Mouse (Mus musculus): ENCODE results near the gene Tfb2m. TPM values are rescaled to one million over a fixed set of nuclear protein-coding genes. Genes with fewer than 3 reads are reported as not detected.
A peak's percentile ranks its signal among the peaks of the same experiment; 100 is the strongest.

Gene Tfb2m
- polyA plus RNA-seq, 1 experiment from 2014 or later: 26.1 TPM

DNA sequence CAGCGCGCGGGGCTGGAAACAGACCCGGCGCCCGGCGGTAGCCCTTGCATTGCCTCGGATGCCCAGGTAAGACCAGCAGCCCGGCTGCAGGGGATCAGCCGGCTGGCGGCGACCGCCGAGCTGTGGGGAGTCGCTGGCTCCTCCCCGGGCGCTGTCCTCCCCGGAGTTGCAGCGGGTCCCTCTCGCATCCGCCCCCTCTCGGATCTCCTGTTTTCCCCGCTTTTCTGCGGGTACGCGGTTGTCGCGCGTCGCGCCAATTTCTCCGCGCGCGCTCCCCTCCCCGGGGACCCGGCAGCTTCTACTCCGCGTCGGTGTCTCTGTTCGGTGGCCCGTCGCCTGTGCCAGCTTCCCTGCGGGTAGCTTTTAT is 467 bp upstream of the Tfb2m start:
- peak overlapping the region; percentile 65 for H3K4me2 ChIP-seq (replicated peaks; ENCODE audit: low read depth, low read length)
- DNase-seq (ENCODE audit: low spot score) (no peak), ATAC-seq (peak; percentile 77)
- peaks cover 3% of the 10 kb centered on the region; the same call in 1 of the 2 replicates for H3K4me1 ChIP-seq (ENCODE audit: insufficient read depth, low read depth, low read length)
- H3K27me3 ChIP-seq (replicated peaks; ENCODE audit: insufficient read depth, low read length): no peaks in the 10 kb centered on the region
- peak overlapping the region; percentile 69 for H3K4me3 ChIP-seq (ENCODE audit: low read depth, low read length)
- H3K9ac ChIP-seq (replicated peaks; ENCODE audit: low read depth): peak overlapping the region; percentile 81
- peak overlapping the region; percentile 91 for H3K27ac ChIP-seq (ENCODE audit: low read length)
- no peaks in the 10 kb centered on the region for H3K9me3 ChIP-seq (ENCODE audit: low read length)
- no peak for TF ChIP-seq EP300 (IDR thresholded peaks at IDR 0.05)
- TF ChIP-seq CTCF (IDR thresholded peaks at IDR 0.05): peak; percentile 23; the same call in 1 of the 2 replicates
- no peaks in the 10 kb centered on the region for H3K36me3 ChIP-seq (ENCODE audit: insufficient read depth, low read length)
- 1% methylated on average over 40 of the region's 44 CpGs for WGBS

DNA sequence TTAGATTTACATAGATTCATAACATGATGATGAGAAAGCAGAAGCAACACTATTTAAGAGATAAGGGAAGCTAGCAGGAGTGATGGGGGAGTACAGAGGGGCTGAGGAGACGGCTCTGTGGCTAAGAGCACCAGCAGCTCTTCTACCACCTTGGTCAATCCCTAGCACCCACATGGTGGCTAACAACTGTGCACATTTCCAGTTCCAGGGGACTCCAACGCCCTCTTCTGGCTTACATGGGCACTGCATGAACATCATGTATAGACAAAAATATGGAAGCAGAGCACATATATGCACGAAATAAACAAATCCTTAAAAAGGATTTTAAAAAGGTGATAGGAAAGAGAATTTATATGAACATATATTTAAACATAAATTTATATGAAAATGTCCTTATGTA is 4.6 kb downstream of the Tfb2m start:
- ATAC-seq: no peak
- Histone ChIP-seq H3K4me3 (ENCODE audit: low read depth, low read length) (no peak overlapping the region), H3K27ac (ENCODE audit: low read length) (no peak overlapping the region), H3K9me3 (ENCODE audit: low read length) (no peaks in the 10 kb centered on the region), H3K4me1 (ENCODE audit: insufficient read depth, low read depth, low read length) (no peaks in the 10 kb centered on the region; the same call in 1 of the 2 replicates), H3K27me3 (replicated peaks; ENCODE audit: insufficient read depth, low read length) (no peaks in the 10 kb centered on the region), H3K4me2 (replicated peaks; ENCODE audit: low read depth, low read length) (no peak overlapping the region), H3K9ac (replicated peaks; ENCODE audit: low read depth) (no peak overlapping the region), H3K36me3 (ENCODE audit: insufficient read depth, low read length) (0 out of 2 replicates have a peak, but pooled peaks cover 3% of the 10 kb centered on the region)
- TF ChIP-seq EP300 (IDR thresholded peaks at IDR 0.05): no peak
- TF ChIP-seq CTCF (IDR thresholded peaks at IDR 0.05): peak; percentile 54
- 62% methylated on average over 3 of the region's 3 CpGs for WGBS
- no peak for DNase-seq (ENCODE audit: low spot score)

DNA sequence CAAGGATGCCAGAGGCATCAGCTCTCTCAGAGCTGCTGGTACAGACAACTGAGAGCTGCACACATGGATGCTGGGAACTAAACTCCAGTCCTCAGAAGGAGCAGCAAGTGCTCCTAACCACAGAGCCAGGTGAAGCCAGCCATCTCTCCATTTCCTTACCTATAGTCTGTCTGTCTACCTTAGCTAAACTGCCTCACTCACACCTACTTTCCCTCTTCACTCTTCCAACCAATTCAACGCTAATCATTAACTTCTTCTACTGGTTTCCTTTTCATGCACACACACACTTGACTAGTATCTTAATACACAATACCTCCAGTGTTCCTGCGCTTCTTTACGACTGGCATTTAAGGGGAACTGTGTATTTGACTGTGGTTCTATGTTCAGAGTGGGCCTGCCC is 6.2 kb downstream of the Tfb2m start:
- Histone ChIP-seq H3K9me3 (ENCODE audit: low read length) (no peaks in the 10 kb centered on the region), H3K9ac (replicated peaks; ENCODE audit: low read depth) (no peak overlapping the region), H3K27ac (ENCODE audit: low read length) (no peak overlapping the region), H3K27me3 (replicated peaks; ENCODE audit: insufficient read depth, low read length) (no peaks in the 10 kb centered on the region), H3K4me2 (replicated peaks; ENCODE audit: low read depth, low read length) (no peak overlapping the region), H3K4me1 (ENCODE audit: insufficient read depth, low read depth, low read length) (no peaks in the 10 kb centered on the region), H3K36me3 (ENCODE audit: insufficient read depth, low read length) (0 out of 2 replicates have a peak, but pooled peaks cover 3% of the 10 kb centered on the region), H3K4me3 (ENCODE audit: low read depth, low read length) (no peak overlapping the region)
- no peak for TF ChIP-seq EP300 (IDR thresholded peaks at IDR 0.05)
- no peak for TF ChIP-seq CTCF (IDR thresholded peaks at IDR 0.05)
- 64% methylated on average over 3 of the region's 3 CpGs for WGBS
- ATAC-seq (0 out of 2 replicates have a peak, but pooled peaks have one; percentile 35), DNase-seq (ENCODE audit: low spot score) (peak; percentile 64)

DNA sequence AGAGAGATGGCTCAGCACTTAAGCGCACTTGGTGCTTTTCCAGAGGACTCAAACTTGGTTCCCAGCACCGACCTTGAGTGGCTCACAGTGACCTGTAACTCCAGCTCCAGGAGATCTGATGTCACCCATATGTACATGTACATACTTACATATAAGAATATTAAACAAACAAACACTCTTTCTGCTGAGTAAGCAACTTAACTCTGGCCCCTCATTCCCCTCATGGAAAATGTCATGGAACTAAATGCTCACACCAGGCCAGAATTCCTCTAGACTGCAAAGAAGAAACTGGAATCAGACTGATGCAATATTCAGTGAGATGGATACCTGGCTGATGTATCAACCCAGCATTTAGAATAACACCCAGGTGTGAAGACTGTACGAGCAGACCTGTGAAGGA is 7.0 kb downstream of the Tfb2m start:
- H3K36me3 ChIP-seq (ENCODE audit: insufficient read depth, low read length): 0 out of 2 replicates have a peak, but pooled peaks cover 3% of the 10 kb centered on the region
- no peaks in the 10 kb centered on the region for H3K27me3 ChIP-seq (replicated peaks; ENCODE audit: insufficient read depth, low read length)
- whole genome bisulfite sequencing: 83% methylated on average over 3 of the region's 3 CpGs
- TF ChIP-seq CTCF (IDR thresholded peaks at IDR 0.05) (no peak), EP300 (IDR thresholded peaks at IDR 0.05) (no peak)
- H3K27ac ChIP-seq (ENCODE audit: low read length): no peak overlapping the region
- H3K9me3 ChIP-seq (ENCODE audit: low read length): no peaks in the 10 kb centered on the region
- no peak overlapping the region for H3K9ac ChIP-seq (replicated peaks; ENCODE audit: low read depth)
- no peak overlapping the region for H3K4me3 ChIP-seq (ENCODE audit: low read depth, low read length)
- ATAC-seq (no peak), DNase-seq (ENCODE audit: low spot score) (no peak)
- no peaks in the 10 kb centered on the region for H3K4me1 ChIP-seq (ENCODE audit: insufficient read depth, low read depth, low read length)
- H3K4me2 ChIP-seq (replicated peaks; ENCODE audit: low read depth, low read length): no peak overlapping the region

DNA sequence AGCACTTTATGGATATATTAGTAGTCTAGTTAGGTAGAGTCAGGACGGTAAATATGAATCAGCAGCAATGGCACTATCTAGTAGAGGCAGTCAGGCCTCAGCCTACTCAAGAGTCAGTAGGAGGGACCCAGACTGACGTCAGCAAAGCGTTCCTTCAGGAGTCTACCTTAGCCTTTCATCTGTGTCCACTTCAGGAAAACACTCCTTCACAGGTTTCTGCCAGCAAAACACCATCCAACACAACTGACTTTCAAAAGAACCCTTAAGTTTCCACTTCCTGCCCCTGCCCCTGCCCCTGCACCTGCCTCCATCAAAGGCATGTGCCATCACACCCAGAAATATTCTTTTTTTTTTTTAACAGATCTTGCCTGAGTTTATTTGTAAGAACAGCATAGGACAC is 26.2 kb downstream of the Tfb2m start:
- DNase-seq (ENCODE audit: low spot score) (no peak), ATAC-seq (no peak)
- Histone ChIP-seq H3K36me3 (ENCODE audit: insufficient read depth, low read length) (no peaks in the 10 kb centered on the region), H3K9ac (replicated peaks; ENCODE audit: low read depth) (no peak overlapping the region), H3K4me1 (ENCODE audit: insufficient read depth, low read depth, low read length) (no peaks in the 10 kb centered on the region), H3K27me3 (replicated peaks; ENCODE audit: insufficient read depth, low read length) (no peaks in the 10 kb centered on the region), H3K9me3 (ENCODE audit: low read length) (no peaks in the 10 kb centered on the region), H3K4me3 (ENCODE audit: low read depth, low read length) (no peak overlapping the region), H3K27ac (ENCODE audit: low read length) (no peak overlapping the region), H3K4me2 (replicated peaks; ENCODE audit: low read depth, low read length) (no peak overlapping the region)
- TF ChIP-seq EP300 (IDR thresholded peaks at IDR 0.05): no peak
- TF ChIP-seq CTCF (IDR thresholded peaks at IDR 0.05): no peak
- 58% methylated on average over 3 of the region's 3 CpGs for WGBS

DNA sequence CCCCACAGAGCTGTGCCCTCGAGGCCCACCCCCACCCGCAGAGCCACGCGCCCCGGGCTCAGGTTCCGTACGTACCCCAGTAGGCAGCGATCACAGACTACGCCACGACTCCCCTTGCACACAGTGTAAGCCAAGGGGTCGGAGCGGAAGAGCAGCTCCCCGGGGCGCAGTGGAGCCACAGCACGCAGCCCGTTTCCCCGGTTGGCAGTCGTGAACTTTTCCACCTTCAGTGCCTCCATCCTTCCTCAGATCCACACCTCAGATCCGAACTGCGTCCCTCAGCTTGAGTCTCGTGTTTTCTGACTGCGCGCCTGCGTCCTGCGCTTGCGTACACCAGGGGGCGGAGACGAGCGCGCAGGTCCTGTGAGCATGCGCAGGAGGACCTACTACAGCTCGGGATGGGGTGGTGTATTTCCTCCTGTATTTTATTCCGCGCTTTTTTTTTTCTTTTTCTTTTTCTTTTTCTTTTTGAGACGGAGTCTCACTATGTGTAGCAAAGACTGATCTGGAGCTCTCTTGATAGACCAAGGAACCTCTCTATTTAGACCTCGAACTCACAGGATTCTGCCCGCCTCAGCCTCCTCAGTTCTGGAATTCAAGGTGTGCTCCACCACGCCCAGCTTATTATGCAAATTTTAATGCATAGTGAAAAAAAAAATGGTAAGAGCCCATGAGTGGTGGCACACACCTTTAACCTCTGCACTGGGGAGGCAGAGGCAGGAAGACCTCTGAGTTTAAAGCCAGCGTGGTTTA is 28.2 kb downstream of the Tfb2m start, which contains the start of gene Smyd3:
Gene Smyd3 (minus strand): TSS at position 329 of the 753 bp plus-strand sequence.
- Histone ChIP-seq H3K36me3 (ENCODE audit: insufficient read depth, low read length) (no peaks in the 10 kb centered on the region), H3K4me1 (ENCODE audit: insufficient read depth, low read depth, low read length) (no peaks in the 10 kb centered on the region), H3K9ac (replicated peaks; ENCODE audit: low read depth) (peak within 1 kb of the TSS; percentile 50), H3K4me3 (ENCODE audit: low read depth, low read length) (peak within 1 kb of the TSS; percentile 68), H3K27ac (ENCODE audit: low read length) (0 out of 2 replicates have a peak within 1 kb of the TSS, but pooled peaks have one; percentile 7), H3K9me3 (ENCODE audit: low read length) (no peaks in the 10 kb centered on the region), H3K27me3 (replicated peaks; ENCODE audit: insufficient read depth, low read length) (no peaks in the 10 kb centered on the region), H3K4me2 (replicated peaks; ENCODE audit: low read depth, low read length) (peak within 1 kb of the TSS; percentile 100)
- TF ChIP-seq EP300 (IDR thresholded peaks at IDR 0.05): no peak
- TF ChIP-seq CTCF (IDR thresholded peaks at IDR 0.05): peak; percentile 84
- peak; percentile 91 for DNase-seq (ENCODE audit: low spot score)
- peak; percentile 92 for ATAC-seq
- WGBS: 7% methylated on average over 39 of the region's 39 CpGs

Data from lung, postnatal 0 days (tissue).